7 mouse cellular contexts compared by ENCODE assay signal in genomic region chr3:97227259-97228005, GRCm38 (mm10).
DNase-seq lines count a peak whose midpoint lies in the region; ATAC-seq lines count a peak whose summit lies in the region.

No protein-coding gene starts in this region.

- peak; percentile 93 for ATAC-seq in limb, embryonic 11.5 days (ENCODE audit: insufficient number of reproducible peaks, low FRiP score, low TSS enrichment, low read depth)
- peak; percentile 92 for ATAC-seq in midbrain, embryonic 14.5 days (ENCODE audit: low FRiP score, low TSS enrichment)

- H3K9ac ChIP-seq in limb, embryonic 11.5 days (ENCODE audit: low read length) = peak overlapping the region; percentile 95
- H3K9ac ChIP-seq in midbrain, embryonic 14.5 days (replicated peaks; ENCODE audit: low read length) = peak overlapping the region; percentile 94

- H3K36me3 ChIP-seq in embryonic facial prominence, embryonic 10.5 days (replicated peaks) = peaks cover 23% of the 10 kb centered on the region
- no peaks in the 10 kb centered on the region for H3K36me3 ChIP-seq in limb, embryonic 11.5 days (ENCODE audit: control insufficient read depth, insufficient read depth, low read length)
- H3K36me3 ChIP-seq in midbrain, embryonic 14.5 days (ENCODE audit: control insufficient read depth, insufficient read depth, low read length) = no peaks in the 10 kb centered on the region

- H3K4me3 ChIP-seq in embryonic facial prominence, embryonic 10.5 days = peak overlapping the region; percentile 85
- peak overlapping the region; percentile 70 for H3K4me3 ChIP-seq in limb, embryonic 11.5 days (ENCODE audit: low read depth, low read length)
- H3K4me3 ChIP-seq in midbrain, embryonic 14.5 days (replicated peaks; ENCODE audit: low read depth, low read length) = peak overlapping the region; percentile 82

- H3K27ac ChIP-seq in embryonic facial prominence, embryonic 10.5 days (replicated peaks) = peak overlapping the region; percentile 98
- peak overlapping the region; percentile 93 for H3K27ac ChIP-seq in limb, embryonic 11.5 days (replicated peaks; ENCODE audit: low read depth, low read length)
- peak overlapping the region; percentile 96 for H3K27ac ChIP-seq in midbrain, embryonic 14.5 days (replicated peaks; ENCODE audit: low read depth, low read length)

- H3K4me2 ChIP-seq in limb, embryonic 11.5 days (ENCODE audit: low read depth, severe bottlenecking) = peak overlapping the region; percentile 75
- peak overlapping the region; percentile 71 for H3K4me2 ChIP-seq in midbrain, embryonic 14.5 days (ENCODE audit: low read length)

- 3% methylated on average over 49 of the region's 79 CpGs for WGBS in embryonic facial prominence, embryonic 10.5 days
- WGBS in limb, embryonic 11.5 days = 2% methylated on average over 43 of the region's 79 CpGs
- WGBS in midbrain, embryonic 14.5 days = under 1% methylated on average over 45 of the region's 79 CpGs

- no peaks in the 10 kb centered on the region for H3K9me3 ChIP-seq in embryonic facial prominence, embryonic 10.5 days
- H3K9me3 ChIP-seq in limb, embryonic 11.5 days (ENCODE audit: control insufficient read depth, low read length) = no peaks in the 10 kb centered on the region; the same call in 1 of the 2 replicates
- H3K9me3 ChIP-seq in midbrain, embryonic 14.5 days (ENCODE audit: control insufficient read depth, low read length) = no peaks in the 10 kb centered on the region

- peaks cover 37% of the 10 kb centered on the region for H3K4me1 ChIP-seq in embryonic facial prominence, embryonic 10.5 days
- peaks cover 21% of the 10 kb centered on the region for H3K4me1 ChIP-seq in limb, embryonic 11.5 days (ENCODE audit: control insufficient read depth, insufficient read depth, low read length)
- peaks cover 26% of the 10 kb centered on the region for H3K4me1 ChIP-seq in midbrain, embryonic 14.5 days (ENCODE audit: control insufficient read depth, insufficient read depth, low read length)

- H3K27me3 ChIP-seq in embryonic facial prominence, embryonic 10.5 days (replicated peaks; ENCODE audit: low read depth, poor library complexity, severe bottlenecking) = no peaks in the 10 kb centered on the region
- H3K27me3 ChIP-seq in limb, embryonic 11.5 days (ENCODE audit: control insufficient read depth, insufficient read depth, low read length) = no peaks in the 10 kb centered on the region
- H3K27me3 ChIP-seq in midbrain, embryonic 14.5 days (ENCODE audit: control insufficient read depth, insufficient read depth, low read length) = no peaks in the 10 kb centered on the region

- DNase-seq in adrenal gland, postnatal 10 days = peak; percentile 96
- DNase-seq in embryonic facial prominence, embryonic 10.5 days (ENCODE audit: low spot score) = peak; percentile 100
- DNase-seq in heart, adult 11 months = peak; percentile 99
- peak; percentile 95 for DNase-seq in kidney, adult 18-20 months
- DNase-seq in limb, embryonic 11.5 days (ENCODE audit: low spot score) = peak; percentile 99
- DNase-seq in midbrain, embryonic 14.5 days = peak; percentile 97
- peak; percentile 92 to 94 for DNase-seq in spleen, adult 18-20 months

Comparison
In these comparisons a context has a peak if more than half of its experiments do, and no peak if none do; other contexts are left out.
1. Peak in every context shown above with its lines: DNase-seq, ATAC-seq, H3K4me3 ChIP-seq and H3K27ac ChIP-seq.